Mouse (Mus musculus): Measurements from ENCODE around the gene Map4k1. TPM values are rescaled to one million over a fixed set of nuclear protein-coding genes. Genes with fewer than 3 reads are reported as not detected.

Map4k1 gene
- polyA plus RNA-seq, 1 experiment from 2014 or later: 4.7 TPM

DNA sequence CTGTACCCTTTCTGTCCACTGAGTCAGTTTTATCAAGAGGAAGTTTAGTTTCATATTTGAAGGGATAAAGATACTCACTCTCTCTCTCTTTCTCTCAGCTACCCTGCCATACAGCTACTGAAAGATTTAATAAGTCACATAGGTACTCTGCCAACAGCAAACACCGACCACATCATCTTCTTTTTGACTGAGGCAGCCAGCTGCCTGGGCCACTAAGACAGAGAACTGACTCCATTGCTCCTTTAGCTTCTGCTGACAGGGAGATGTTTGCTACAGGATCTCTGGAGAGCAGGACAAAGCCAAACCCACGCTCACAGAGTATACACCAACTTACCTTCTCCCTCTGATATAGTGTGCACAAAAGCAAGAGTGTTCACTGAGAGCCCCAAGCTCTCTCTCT, 32.6 kb upstream of the Map4k1 start:
- WGBS (ENCODE audit: missing documents): 83% methylated on average over 2 of the region's 2 CpGs
- Histone ChIP-seq H3K36me3 (ENCODE audit: inconsistent target) (no peaks in the 10 kb centered on the region; the same call in 1 of the 2 replicates), H3K4me3 (ENCODE audit: inconsistent target) (no peak overlapping the region), H3K79me2 (ENCODE audit: inconsistent target) (peaks cover 100% of the 10 kb centered on the region), H3K27ac (no peak overlapping the region)

DNA sequence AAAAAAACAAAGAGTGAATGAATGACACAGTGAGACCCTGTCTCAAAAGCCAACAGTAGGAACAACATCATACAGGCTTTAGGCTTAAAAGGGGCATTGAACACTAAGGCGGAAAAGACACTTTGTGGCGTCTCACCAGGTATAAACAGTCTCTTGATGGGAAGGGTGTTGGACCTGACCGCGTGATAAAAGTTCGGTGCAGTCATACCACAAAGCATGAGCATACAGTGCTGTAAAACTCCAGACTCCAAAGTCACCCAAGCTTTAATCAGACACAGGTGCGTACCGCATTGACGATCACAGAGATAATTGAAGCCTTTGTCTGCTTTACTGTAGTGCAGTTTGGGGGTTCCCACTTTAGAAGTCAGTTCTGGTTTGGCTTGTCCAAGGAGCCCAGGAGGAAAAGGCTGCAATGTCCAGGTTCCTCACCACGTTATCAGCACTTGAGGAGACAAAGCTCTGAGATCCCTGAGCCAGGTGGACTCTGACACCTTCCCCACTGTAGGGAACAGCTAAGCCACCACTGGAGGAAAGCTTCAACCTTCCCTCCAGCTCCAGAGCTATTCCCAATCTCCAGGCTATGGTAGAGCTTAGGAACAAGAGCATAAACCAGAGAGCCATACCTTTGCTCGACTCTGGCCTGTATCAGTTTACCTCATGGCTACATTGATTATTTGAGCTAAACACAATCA, 31.4 kb upstream of the Map4k1 start:
- WGBS (ENCODE audit: missing documents): 96% methylated on average over 10 of the region's 10 CpGs
- H3K4me3 ChIP-seq (ENCODE audit: inconsistent target): no peak overlapping the region
- H3K27ac ChIP-seq: no peak overlapping the region
- no peaks in the 10 kb centered on the region; the same call in 1 of the 2 replicates for H3K36me3 ChIP-seq (ENCODE audit: inconsistent target)
- peaks cover 100% of the 10 kb centered on the region for H3K79me2 ChIP-seq (ENCODE audit: inconsistent target)

DNA sequence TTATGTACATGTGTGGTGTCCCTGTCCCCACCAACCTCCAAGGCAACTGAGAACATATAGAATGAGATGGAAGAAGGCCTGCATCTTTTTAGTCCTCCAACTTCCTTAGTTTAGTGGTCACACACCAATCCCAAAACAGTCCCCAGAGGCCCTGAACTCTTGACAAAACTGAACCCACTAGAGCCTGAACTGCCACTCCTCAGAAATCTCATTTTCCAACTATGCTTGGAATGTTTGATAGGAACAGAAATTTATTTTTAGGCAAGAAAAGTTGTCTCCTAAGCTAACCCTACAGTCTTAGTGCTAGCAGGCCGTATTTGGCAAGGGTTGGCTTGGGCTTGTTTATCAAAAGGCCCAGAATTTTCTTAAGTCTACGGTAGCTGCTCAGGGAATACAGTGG, 30.1 kb upstream of the Map4k1 start:
- Histone ChIP-seq H3K4me3 (ENCODE audit: inconsistent target) (no peak overlapping the region), H3K36me3 (ENCODE audit: inconsistent target) (no peaks in the 10 kb centered on the region; the same call in 1 of the 2 replicates), H3K79me2 (ENCODE audit: inconsistent target) (peaks cover 100% of the 10 kb centered on the region), H3K27ac (no peak overlapping the region)
- 89% methylated on average over 2 of the region's 2 CpGs for WGBS (ENCODE audit: missing documents)

DNA sequence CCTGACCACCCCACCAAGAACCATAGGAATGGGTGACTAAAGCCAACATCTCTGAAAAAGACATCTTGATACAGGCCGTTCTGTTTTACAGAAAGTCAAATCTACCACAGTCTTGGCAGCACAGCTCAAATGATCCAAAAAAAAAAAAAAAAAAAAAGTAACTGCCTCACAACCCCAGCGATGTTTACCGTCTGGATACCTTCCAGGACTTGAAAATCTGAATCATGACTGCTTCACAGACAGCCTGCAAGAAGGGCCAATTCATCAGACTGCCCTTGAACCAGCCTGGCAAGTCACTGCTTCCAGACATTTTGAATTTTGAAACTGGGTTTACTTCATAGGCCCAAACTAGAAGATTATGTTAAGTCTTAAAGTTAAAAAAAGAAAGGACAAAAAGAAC, 29.1 kb upstream of the Map4k1 start:
- peaks cover 100% of the 10 kb centered on the region for H3K79me2 ChIP-seq (ENCODE audit: inconsistent target)
- no peak overlapping the region for H3K27ac ChIP-seq
- no peak overlapping the region for H3K4me3 ChIP-seq (ENCODE audit: inconsistent target)
- H3K36me3 ChIP-seq (ENCODE audit: inconsistent target): no peaks in the 10 kb centered on the region; the same call in 1 of the 2 replicates
- 73% methylated on average over 3 of the region's 3 CpGs for WGBS (ENCODE audit: missing documents)

DNA sequence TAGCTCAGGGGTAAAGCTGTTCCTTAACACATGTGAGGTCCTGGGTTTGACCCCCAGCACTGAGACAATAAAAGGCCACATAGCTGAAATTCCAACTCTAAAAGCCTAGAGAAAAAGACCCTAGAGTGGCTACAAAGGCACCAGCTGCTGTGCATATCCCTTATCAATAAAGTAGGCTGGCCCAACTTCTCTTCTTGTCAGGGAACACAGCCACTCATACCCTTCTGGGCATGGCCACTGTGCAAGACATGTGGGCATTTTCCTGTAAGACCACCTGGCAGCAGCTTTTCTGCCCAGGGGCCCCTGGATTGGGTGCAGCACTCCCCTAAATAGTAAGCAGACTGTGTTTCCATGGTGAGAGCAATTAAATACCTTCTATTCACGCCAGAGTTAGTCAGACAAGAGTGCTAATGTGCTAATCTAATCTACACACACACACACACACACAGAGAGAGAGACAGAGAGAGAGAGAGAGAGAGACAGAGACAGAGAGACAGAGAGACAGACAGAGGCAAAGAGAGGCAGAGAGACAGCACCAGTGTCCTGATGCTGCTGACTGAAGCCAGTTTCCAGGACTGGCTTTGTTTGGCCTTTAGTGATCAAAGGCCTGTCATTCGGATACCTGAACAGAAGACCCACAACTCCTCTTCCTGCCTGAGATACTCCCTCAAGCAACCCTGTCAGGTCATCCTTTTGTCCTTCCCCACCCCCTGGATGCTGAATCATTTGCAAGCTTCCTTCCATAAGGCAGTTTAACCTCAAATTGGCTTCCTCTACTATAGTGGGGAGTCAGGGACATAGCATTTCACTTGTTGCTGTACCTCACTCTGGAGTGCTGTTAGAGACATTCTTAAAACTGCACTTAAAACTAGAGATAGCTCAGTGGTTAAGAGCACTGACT, 28.1 kb upstream of the Map4k1 start:
- no peaks in the 10 kb centered on the region; the same call in 1 of the 2 replicates for H3K36me3 ChIP-seq (ENCODE audit: inconsistent target)
- no peak overlapping the region for H3K4me3 ChIP-seq (ENCODE audit: inconsistent target)
- 47% methylated on average over 2 of the region's 2 CpGs for WGBS (ENCODE audit: missing documents)
- peaks cover 100% of the 10 kb centered on the region for H3K79me2 ChIP-seq (ENCODE audit: inconsistent target)
- no peak overlapping the region for H3K27ac ChIP-seq

DNA sequence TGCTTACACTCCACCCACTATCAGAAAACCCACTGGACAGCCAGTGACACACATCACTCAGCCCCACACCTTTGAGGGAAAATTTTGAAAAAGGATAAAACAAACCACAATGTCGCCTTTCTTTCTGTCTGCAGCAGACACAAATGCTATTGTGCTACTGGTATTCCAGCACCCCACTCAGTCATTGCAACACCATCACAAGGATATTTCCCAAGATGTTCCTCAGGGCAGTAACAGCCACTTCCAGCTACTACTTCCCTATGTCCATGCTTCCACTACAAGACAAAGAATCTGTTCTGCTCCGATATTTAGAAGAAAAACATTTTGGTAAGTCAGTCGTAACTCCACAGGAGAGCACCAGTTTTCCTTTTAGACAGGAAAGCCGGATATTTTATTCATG, 27.1 kb upstream of the Map4k1 start:
- WGBS (ENCODE audit: missing documents): 76% methylated on average over 4 of the region's 4 CpGs
- Histone ChIP-seq H3K4me3 (ENCODE audit: inconsistent target) (no peak overlapping the region), H3K27ac (0 out of 2 replicates have a peak overlapping the region, but pooled peaks have one; percentile 13), H3K36me3 (ENCODE audit: inconsistent target) (no peaks in the 10 kb centered on the region; the same call in 1 of the 2 replicates), H3K79me2 (ENCODE audit: inconsistent target) (peaks cover 100% of the 10 kb centered on the region)

DNA sequence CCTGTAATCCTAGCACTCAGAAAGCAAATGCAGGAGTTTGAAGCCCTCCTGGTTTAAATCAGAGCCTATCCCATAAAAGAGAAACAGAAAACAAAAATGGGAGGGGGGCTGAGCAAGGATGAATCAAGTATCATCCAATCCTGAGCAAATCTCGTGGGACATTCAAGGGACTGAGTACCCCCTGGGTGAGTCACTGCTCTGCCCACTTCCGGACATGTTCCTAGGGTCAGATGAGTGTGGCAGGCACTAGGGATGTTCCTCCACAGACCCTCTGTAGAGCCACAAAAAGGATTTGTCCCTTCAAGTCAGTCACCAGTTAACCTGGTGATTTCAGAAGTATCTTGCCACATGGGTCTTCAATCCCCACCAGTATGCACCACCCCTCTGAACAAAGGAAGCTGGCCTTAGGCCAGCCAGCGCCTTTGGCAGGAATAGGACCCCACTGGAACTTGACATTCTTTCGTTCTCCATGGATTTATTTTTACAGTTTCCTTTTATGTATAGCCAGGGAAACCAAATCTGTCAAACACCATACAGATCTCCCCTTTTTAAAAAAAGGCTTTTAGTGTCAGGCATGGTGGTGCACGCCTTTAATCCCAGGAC, 26.5 kb upstream of the Map4k1 start:
- WGBS (ENCODE audit: missing documents): 67% methylated on average over 5 of the region's 5 CpGs
- Histone ChIP-seq H3K4me3 (ENCODE audit: inconsistent target) (no peak overlapping the region), H3K79me2 (ENCODE audit: inconsistent target) (peaks cover 100% of the 10 kb centered on the region), H3K27ac (no peak overlapping the region), H3K36me3 (ENCODE audit: inconsistent target) (no peaks in the 10 kb centered on the region; the same call in 1 of the 2 replicates)

DNA sequence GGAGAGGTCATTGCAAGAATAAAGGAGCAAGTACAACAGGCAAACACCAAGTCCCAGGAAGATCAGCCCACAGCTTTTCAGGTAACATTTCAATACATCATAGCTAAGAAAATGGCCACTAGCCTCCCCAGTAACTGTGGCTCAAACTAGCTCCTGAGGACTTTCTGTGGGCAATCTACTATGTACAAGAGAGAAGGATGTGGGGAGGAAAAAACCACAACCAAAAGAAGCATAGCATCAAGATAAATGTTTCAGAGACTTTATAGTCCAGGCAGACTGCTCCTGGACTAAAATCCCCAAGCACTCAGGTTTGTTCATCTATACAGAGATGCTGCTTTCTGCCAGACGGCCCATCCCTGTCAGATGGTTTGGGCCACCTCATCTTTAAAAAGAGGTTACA, 25.6 kb upstream of the Map4k1 start:
- H3K27ac ChIP-seq: no peak overlapping the region
- H3K79me2 ChIP-seq (ENCODE audit: inconsistent target): peaks cover 100% of the 10 kb centered on the region
- no peaks in the 10 kb centered on the region for H3K36me3 ChIP-seq (ENCODE audit: inconsistent target)
- 92% methylated on average over 1 of the region's 1 CpGs for WGBS (ENCODE audit: missing documents)
- no peak overlapping the region for H3K4me3 ChIP-seq (ENCODE audit: inconsistent target)

DNA sequence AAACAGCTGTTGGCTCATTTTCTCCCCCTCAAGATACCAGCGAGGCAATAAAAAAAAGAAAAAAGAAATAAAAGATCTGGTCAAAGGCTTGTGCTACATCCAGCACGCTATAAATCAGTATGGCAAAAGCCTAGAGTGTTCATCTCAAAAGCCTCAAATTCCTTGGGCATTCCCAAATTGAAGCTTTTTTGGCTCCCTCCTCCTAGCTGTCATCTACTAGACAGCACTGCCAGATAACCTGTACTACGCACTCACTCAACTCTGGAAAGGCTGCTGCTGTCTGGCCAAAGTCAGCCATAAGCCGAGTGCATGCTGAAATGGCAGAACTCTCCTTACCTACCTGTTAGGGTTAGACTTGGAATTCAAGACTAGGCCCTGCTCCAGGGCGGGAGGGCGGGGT, 24.6 kb upstream of the Map4k1 start:
- Histone ChIP-seq H3K4me3 (ENCODE audit: inconsistent target) (no peak overlapping the region), H3K27ac (0 out of 2 replicates have a peak overlapping the region, but pooled peaks have one; percentile 29)
- 95% methylated on average over 6 of the region's 6 CpGs for WGBS (ENCODE audit: missing documents)

DNA sequence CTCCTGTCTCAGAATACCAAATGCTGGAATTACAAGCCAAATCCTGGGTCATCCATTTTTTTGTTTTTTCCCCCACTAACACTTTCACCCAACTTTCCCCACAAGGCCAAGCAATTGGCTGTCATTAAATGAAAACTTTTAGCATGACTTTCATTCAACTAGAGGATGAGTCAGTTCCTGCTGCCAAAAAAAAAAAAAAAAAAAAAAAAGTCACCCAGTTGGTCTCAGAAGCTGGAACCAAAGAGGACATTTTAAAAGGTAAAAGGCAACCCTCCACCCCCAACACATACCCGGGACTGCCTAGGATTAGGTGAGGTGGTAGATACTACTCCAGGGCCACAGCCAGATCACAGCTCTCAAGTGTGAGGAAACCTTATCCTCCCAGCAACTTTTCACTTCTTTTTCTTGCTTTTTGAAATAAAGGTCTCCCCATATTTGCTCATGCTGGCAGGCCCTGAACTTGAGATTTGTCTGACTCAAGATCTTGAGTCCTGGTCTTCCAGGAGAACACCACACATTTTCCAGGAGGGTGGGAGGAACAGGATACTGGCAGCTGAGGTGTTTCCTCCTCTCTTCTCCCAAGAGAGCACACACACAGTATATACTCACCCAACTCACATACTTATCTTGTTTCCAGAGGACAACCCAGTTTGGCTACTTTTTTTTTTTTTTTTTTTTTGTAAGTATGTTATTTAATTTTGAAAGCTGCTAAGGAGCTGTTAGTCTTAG, 23.7 kb upstream of the Map4k1 start:
- Histone ChIP-seq H3K4me3 (ENCODE audit: inconsistent target) (no peak overlapping the region), H3K79me2 (ENCODE audit: inconsistent target) (peaks cover 88% of the 10 kb centered on the region), H3K36me3 (ENCODE audit: inconsistent target) (no peaks in the 10 kb centered on the region), H3K27ac (peak overlapping the region; percentile 29)
- 47% methylated on average over 1 of the region's 1 CpGs for WGBS (ENCODE audit: missing documents)

More for the DNA sequence above, 24.6 kb upstream of the Map4k1 start:
- Histone ChIP-seq H3K79me2 (ENCODE audit: inconsistent target) (peaks cover 96% of the 10 kb centered on the region), H3K36me3 (ENCODE audit: inconsistent target) (no peaks in the 10 kb centered on the region)

DNA sequence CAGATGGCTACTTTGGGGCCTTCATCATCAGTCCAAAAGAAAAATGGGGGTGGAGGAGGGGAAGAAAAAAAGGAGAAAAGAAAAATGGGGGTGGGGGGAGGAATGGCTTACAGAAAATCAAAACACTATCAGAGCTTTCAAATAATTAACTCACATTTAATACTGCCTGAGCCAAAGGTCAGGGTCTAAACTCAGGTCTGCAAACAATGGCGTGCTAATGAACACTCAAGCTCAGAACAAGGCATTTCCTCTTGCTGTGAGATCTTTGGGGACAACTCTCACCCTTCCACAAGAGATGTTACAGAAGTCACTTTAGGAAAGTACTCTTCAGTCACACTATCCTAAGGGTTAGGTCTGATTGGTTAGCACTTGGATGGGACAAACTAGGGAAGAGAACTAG, 23.1 kb upstream of the Map4k1 start:
- Histone ChIP-seq H3K4me3 (ENCODE audit: inconsistent target) (no peak overlapping the region), H3K36me3 (ENCODE audit: inconsistent target) (no peaks in the 10 kb centered on the region), H3K79me2 (ENCODE audit: inconsistent target) (peaks cover 82% of the 10 kb centered on the region), H3K27ac (peak overlapping the region; percentile 29; the same call in 1 of the 2 replicates)
- 100% methylated on average over 1 of the region's 1 CpGs for WGBS (ENCODE audit: missing documents)

DNA sequence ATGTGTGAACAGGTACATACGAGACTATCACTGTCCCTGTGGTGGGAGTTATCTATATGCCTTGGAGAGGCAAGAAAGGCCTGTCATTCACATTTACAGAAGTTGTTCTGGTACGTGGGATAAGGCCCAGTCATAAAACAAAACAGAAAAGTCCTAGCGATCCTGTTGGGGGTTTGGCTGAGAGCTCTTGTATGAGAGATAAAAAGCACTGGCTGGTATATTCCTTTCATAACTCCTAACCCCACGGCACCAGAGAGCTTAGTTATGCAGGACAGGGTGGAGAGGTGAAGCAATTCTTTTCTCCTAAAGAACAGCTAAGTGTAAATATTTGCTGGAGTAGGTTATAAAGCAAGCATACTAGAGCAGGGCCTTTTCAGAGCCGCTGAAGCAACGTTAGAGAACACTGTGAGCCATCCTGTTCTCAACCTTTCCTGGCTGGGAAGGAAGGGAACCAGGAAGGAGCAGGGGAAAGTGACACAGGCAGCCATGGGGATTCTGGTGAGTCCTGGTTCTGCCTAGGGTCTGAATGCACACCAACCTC, 22.3 kb upstream of the Map4k1 start:
- peak overlapping the region; percentile 93; the same call in 1 of the 2 replicates for H3K4me3 ChIP-seq (ENCODE audit: inconsistent target)
- H3K27ac ChIP-seq: no peak overlapping the region
- H3K79me2 ChIP-seq (ENCODE audit: inconsistent target): peaks cover 74% of the 10 kb centered on the region
- no peaks in the 10 kb centered on the region for H3K36me3 ChIP-seq (ENCODE audit: inconsistent target)
- 38% methylated on average over 6 of the region's 6 CpGs for WGBS (ENCODE audit: missing documents)

DNA sequence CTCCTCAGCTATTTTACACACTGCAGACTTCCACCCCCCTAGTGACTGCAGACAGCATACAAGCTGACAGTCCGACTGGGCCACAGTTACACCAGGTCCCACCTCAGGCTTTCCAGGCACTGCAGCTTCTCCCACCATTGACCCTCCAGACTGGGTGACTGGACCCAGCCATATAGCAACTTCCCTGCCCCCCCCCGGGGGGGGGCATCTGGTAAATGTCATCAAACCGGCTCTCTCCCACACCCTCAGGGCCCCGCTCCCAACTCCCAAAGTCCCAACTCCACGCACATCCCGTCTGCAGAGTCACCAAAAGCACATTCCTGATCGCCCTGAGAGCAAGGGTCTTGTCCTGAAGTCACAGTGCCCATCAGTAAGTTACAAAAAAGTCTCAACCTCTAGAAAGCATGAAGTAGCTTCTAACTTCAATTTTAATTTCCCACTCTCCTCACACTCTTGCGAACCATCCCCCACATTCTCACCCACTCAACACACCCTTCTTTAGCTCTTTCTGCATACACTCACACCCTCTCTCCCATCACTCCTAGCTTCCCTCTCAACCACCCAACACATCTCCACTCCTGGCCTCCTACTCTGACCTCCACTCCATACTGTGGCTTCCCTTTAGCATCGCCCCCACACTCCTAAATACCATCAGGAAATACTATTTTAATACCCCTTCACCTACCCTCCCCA, 21.4 kb upstream of the Map4k1 start:
- peak overlapping the region; percentile 93 for H3K4me3 ChIP-seq (ENCODE audit: inconsistent target)

More for the DNA sequence above, 21.4 kb upstream of the Map4k1 start:
- Histone ChIP-seq H3K36me3 (ENCODE audit: inconsistent target) (no peaks in the 10 kb centered on the region), H3K79me2 (ENCODE audit: inconsistent target) (peaks cover 64% of the 10 kb centered on the region), H3K27ac (no peak overlapping the region)
- 49% methylated on average over 9 of the region's 9 CpGs for WGBS (ENCODE audit: missing documents)
